Mouse (Mus musculus) spleen, adult 2 months (tissue): ENCODE data around the gene Ccr2.

ENCODE experiments used
- CTCF ChIP-seq: fragments of 200-500 bp; IDR thresholded peaks from 2 replicates; pipeline ENCODE4 v1.5.1; 2011; ENCODE audit warnings: mild to moderate bottlenecking, inconsistent platforms; ENCODE audit not compliant: insufficient read depth, insufficient read length, insufficient replicate concordance; ENCODE audit errors: extremely low read depth
- POLR2A ChIP-seq: fragments of 200-500 bp; IDR thresholded peaks from 2 replicates; pipeline ENCODE4 v1.6.1; 2011; ENCODE audit warnings: low read depth, low read length, inconsistent platforms

DNA sequence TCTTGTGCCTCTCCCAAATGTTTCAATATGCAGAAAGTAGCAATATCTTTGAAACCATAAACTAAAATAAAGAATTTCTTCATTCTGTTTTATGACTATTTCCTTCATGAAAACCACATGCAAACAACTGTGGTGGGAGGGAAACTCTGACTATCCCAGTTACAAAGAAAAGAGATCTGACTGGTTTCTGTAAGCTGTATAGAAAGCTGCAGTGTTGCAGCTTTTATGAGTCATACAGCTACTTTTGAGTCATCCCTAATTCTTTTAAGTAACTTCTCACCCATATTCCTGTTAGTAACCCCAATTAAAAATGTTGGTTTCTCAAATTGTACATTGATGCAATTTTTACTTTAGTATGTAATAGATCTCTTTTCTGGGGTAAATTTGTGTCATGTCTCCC is 44.6 kb downstream of the Ccr2 start:
- TF ChIP-seq POLR2A (no peak), CTCF (no peak)
